Mouse (Mus musculus): ENCODE data around the gene Bmp2k. TPM values are rescaled to one million over a fixed set of nuclear protein-coding genes. Genes with fewer than 3 reads are reported as not detected.
A peak's percentile ranks its signal among the peaks of the same experiment; 100 is the strongest.

Gene Bmp2k
- polyA plus RNA-seq, 1 experiment from 2014 or later, result 14.6 TPM

- WGBS, result 13% methylated on average over 5 of the region's 5 CpGs
- peak overlapping the region; percentile 66 for H3K4me2 ChIP-seq (replicated peaks)
- no peaks in the 10 kb centered on the region for H3K9me3 ChIP-seq (replicated peaks)
- ATAC-seq (ENCODE audit: insufficient number of reproducible peaks, low FRiP score, low TSS enrichment, low read depth), result no peak
- H3K9ac ChIP-seq, result peak overlapping the region; percentile 51; the same call in 1 of the 2 replicates
- H3K27me3 ChIP-seq, result no peaks in the 10 kb centered on the region
- peak overlapping the region; percentile 74 for H3K4me3 ChIP-seq (replicated peaks)
- H3K4me1 ChIP-seq, result peaks cover 9% of the 10 kb centered on the region; the same call in 1 of the 2 replicates
- no peak overlapping the region for H3K27ac ChIP-seq (replicated peaks)
- no peaks in the 10 kb centered on the region for H3K36me3 ChIP-seq
Measured at GRCm38 (mm10) chr5:97110697-97111096, 113.2 kb downstream of the Bmp2k start.

GRCm38 (mm10) chr5:97111207-97111910 lies 113.9 kb downstream of the Bmp2k start, which contains the start of gene Paqr3:
Paqr3 (minus strand) TSS chr5:97111596.
- Histone ChIP-seq H3K9ac (peak within 1 kb of the TSS; percentile 51), H3K9me3 (replicated peaks) (no peaks in the 10 kb centered on the region), H3K27ac (replicated peaks) (peak within 1 kb of the TSS; percentile 55; the same call in 1 of the 2 replicates), H3K4me2 (replicated peaks) (peak within 1 kb of the TSS; percentile 66), H3K36me3 (no peaks in the 10 kb centered on the region), H3K4me1 (peaks cover 9% of the 10 kb centered on the region; the same call in 1 of the 2 replicates), H3K4me3 (replicated peaks) (peak within 1 kb of the TSS; percentile 74), H3K27me3 (no peaks in the 10 kb centered on the region)
- WGBS, result under 1% methylated on average over 61 of the region's 62 CpGs
- peak; percentile 98 for ATAC-seq (ENCODE audit: insufficient number of reproducible peaks, low FRiP score, low TSS enrichment, low read depth)

GRCm38 (mm10) chr5:97124977-97125376 lies 127.5 kb downstream of the Bmp2k start:
- peaks cover 11% of the 10 kb centered on the region; the same call in 1 of the 2 replicates for H3K27me3 ChIP-seq
- H3K27ac ChIP-seq (replicated peaks), result no peak overlapping the region
- WGBS, result 80% methylated on average over 12 of the region's 12 CpGs
- no peak overlapping the region for H3K9ac ChIP-seq
- H3K4me3 ChIP-seq (replicated peaks), result no peak overlapping the region
- no peak overlapping the region for H3K4me2 ChIP-seq (replicated peaks)
- no peaks in the 10 kb centered on the region for H3K36me3 ChIP-seq
- no peak for ATAC-seq (ENCODE audit: insufficient number of reproducible peaks, low FRiP score, low TSS enrichment, low read depth)
- no peaks in the 10 kb centered on the region for H3K4me1 ChIP-seq
- no peaks in the 10 kb centered on the region for H3K9me3 ChIP-seq (replicated peaks)

GRCm38 (mm10) chr5:97125459-97125970 lies 128.0 kb downstream of the Bmp2k start:
- no peak for ATAC-seq (ENCODE audit: insufficient number of reproducible peaks, low FRiP score, low TSS enrichment, low read depth)
- Histone ChIP-seq H3K4me3 (replicated peaks) (no peak overlapping the region), H3K9ac (no peak overlapping the region), H3K4me1 (no peaks in the 10 kb centered on the region), H3K9me3 (replicated peaks) (no peaks in the 10 kb centered on the region), H3K4me2 (replicated peaks) (no peak overlapping the region), H3K27me3 (peaks cover 11% of the 10 kb centered on the region; the same call in 1 of the 2 replicates), H3K27ac (replicated peaks) (no peak overlapping the region), H3K36me3 (no peaks in the 10 kb centered on the region)
- 67% methylated on average over 10 of the region's 10 CpGs for WGBS

GRCm38 (mm10) chr5:97126005-97126404 lies 128.5 kb downstream of the Bmp2k start:
- no peak for ATAC-seq (ENCODE audit: insufficient number of reproducible peaks, low FRiP score, low TSS enrichment, low read depth)

GRCm38 (mm10) chr5:97127284-97127683 lies 129.8 kb downstream of the Bmp2k start:
- H3K9ac ChIP-seq, result no peak overlapping the region
- no peaks in the 10 kb centered on the region for H3K4me1 ChIP-seq
- H3K4me2 ChIP-seq (replicated peaks), result no peak overlapping the region
- no peaks in the 10 kb centered on the region for H3K36me3 ChIP-seq
- H3K9me3 ChIP-seq (replicated peaks), result no peaks in the 10 kb centered on the region
- no peak overlapping the region for H3K27ac ChIP-seq (replicated peaks)
- no peak overlapping the region for H3K4me3 ChIP-seq (replicated peaks)
- peaks cover 11% of the 10 kb centered on the region; the same call in 1 of the 2 replicates for H3K27me3 ChIP-seq
- ATAC-seq (ENCODE audit: insufficient number of reproducible peaks, low FRiP score, low TSS enrichment, low read depth), result no peak
- 68% methylated on average over 6 of the region's 6 CpGs for WGBS

More at GRCm38 (mm10) chr5:97126005-97126404, 128.5 kb downstream of the Bmp2k start:
- peaks cover 11% of the 10 kb centered on the region; the same call in 1 of the 2 replicates for H3K27me3 ChIP-seq
- H3K27ac ChIP-seq (replicated peaks), result no peak overlapping the region
- no peak overlapping the region for H3K9ac ChIP-seq
- no peak overlapping the region for H3K4me2 ChIP-seq (replicated peaks)
- no peaks in the 10 kb centered on the region for H3K4me1 ChIP-seq
- H3K9me3 ChIP-seq (replicated peaks), result no peaks in the 10 kb centered on the region
- WGBS, result 16% methylated on average over 4 of the region's 4 CpGs
- no peaks in the 10 kb centered on the region for H3K36me3 ChIP-seq
- no peak overlapping the region for H3K4me3 ChIP-seq (replicated peaks)

- Histone ChIP-seq H3K9me3 (replicated peaks) (no peaks in the 10 kb centered on the region), H3K27me3 (peaks cover 11% of the 10 kb centered on the region; the same call in 1 of the 2 replicates), H3K9ac (no peak overlapping the region), H3K4me2 (replicated peaks) (no peak overlapping the region), H3K27ac (replicated peaks) (no peak overlapping the region), H3K4me3 (replicated peaks) (no peak overlapping the region), H3K4me1 (no peaks in the 10 kb centered on the region), H3K36me3 (no peaks in the 10 kb centered on the region)
- ATAC-seq (ENCODE audit: insufficient number of reproducible peaks, low FRiP score, low TSS enrichment, low read depth), result 0 out of 2 replicates have a peak, but pooled peaks have one; percentile 15
- whole genome bisulfite sequencing, result 45% methylated on average over 21 of the region's 21 CpGs
Measured at GRCm38 (mm10) chr5:97128242-97129226, 131.0 kb downstream of the Bmp2k start.

- no peak overlapping the region for H3K9ac ChIP-seq
- ATAC-seq (ENCODE audit: insufficient number of reproducible peaks, low FRiP score, low TSS enrichment, low read depth), result no peak
- no peaks in the 10 kb centered on the region for H3K9me3 ChIP-seq (replicated peaks)
- no peak overlapping the region for H3K4me3 ChIP-seq (replicated peaks)
- H3K27ac ChIP-seq (replicated peaks), result no peak overlapping the region
- H3K4me1 ChIP-seq, result no peaks in the 10 kb centered on the region
- no peaks in the 10 kb centered on the region for H3K36me3 ChIP-seq
- H3K27me3 ChIP-seq, result peaks cover 7% of the 10 kb centered on the region; the same call in 1 of the 2 replicates
- 79% methylated on average over 2 of the region's 2 CpGs for WGBS
- H3K4me2 ChIP-seq (replicated peaks), result no peak overlapping the region
Measured at GRCm38 (mm10) chr5:97129589-97129988, 132.1 kb downstream of the Bmp2k start.

- H3K9ac ChIP-seq, result no peak overlapping the region
- 74% methylated on average over 2 of the region's 2 CpGs for WGBS
- ATAC-seq (ENCODE audit: insufficient number of reproducible peaks, low FRiP score, low TSS enrichment, low read depth), result no peak
Measured at GRCm38 (mm10) chr5:97135331-97135730, 137.8 kb downstream of the Bmp2k start.

More at GRCm38 (mm10) chr5:97135331-97135730, 137.8 kb downstream of the Bmp2k start:
- H3K27ac ChIP-seq (replicated peaks), result no peak overlapping the region
- no peaks in the 10 kb centered on the region for H3K4me1 ChIP-seq
- no peaks in the 10 kb centered on the region for H3K27me3 ChIP-seq
- no peaks in the 10 kb centered on the region for H3K36me3 ChIP-seq
- H3K4me3 ChIP-seq (replicated peaks), result no peak overlapping the region
- H3K4me2 ChIP-seq (replicated peaks), result no peak overlapping the region
- no peaks in the 10 kb centered on the region for H3K9me3 ChIP-seq (replicated peaks)
